Mouse (Mus musculus) MEL (cell line): Measurements from ENCODE around the gene Sgo2a. TPM values are rescaled to one million over a fixed set of nuclear protein-coding genes. Genes with fewer than 3 reads are reported as not detected.

Source experiments
- DNase-seq: peaks from one replicate; pipeline ENCODE4 v3.0.0; 2011; ENCODE audit warnings: low read depth, low spot score
- H3K27ac ChIP-seq: 2 replicates; pipeline ENCODE4 v1.5.1; 2012; ENCODE audit warnings: low read depth, mild to moderate bottlenecking, control low read depth, low read length, moderate library complexity; ENCODE audit not compliant: control insufficient read depth
- H3K27me3 ChIP-seq, 2 experiments: fragments of 150-350 bp in 1 of 2; sonication (generic) in 1 of 2; 2 replicates each; pipeline ENCODE4 v1.6.1; 2012; ENCODE audit warnings: low read length in 2 of 2, mild to moderate bottlenecking in 2 of 2, improper control_type of control experiment in 1 of 2, moderate library complexity in 1 of 2; ENCODE audit not compliant: insufficient read depth in 2 of 2, control insufficient read depth in 1 of 2
- H3K36me3 ChIP-seq, 2 experiments: 2 replicates each; pipeline ENCODE4 v1.6.1; 2012 to 2014; ENCODE audit warnings: low read length in 2 of 2, improper control_type of control experiment in 1 of 2, inconsistent platforms in 1 of 2, mild to moderate bottlenecking in 1 of 2; ENCODE audit not compliant: insufficient read depth in 2 of 2, control insufficient read depth in 1 of 2
- H3K4me1 ChIP-seq, 2 experiments: fragments of 150-350 bp in 1 of 2; sonication (generic) in 1 of 2; 2 replicates each; pipeline ENCODE4 v1.6.1; 2012; ENCODE audit warnings: low read length in 2 of 2, improper control_type of control experiment in 1 of 2, mild to moderate bottlenecking in 1 of 2; ENCODE audit not compliant: insufficient read depth in 2 of 2, control insufficient read depth in 1 of 2
- H3K4me3 ChIP-seq, 2 experiments: fragments of 150-350 bp in 1 of 2; sonication (generic) in 1 of 2; 2 replicates each; pipeline ENCODE4 v1.5.1; 2012; ENCODE audit warnings: low read depth in 2 of 2, low read length in 2 of 2, mild to moderate bottlenecking in 2 of 2, moderate library complexity in 2 of 2, control low read depth in 1 of 2, improper control_type of control experiment in 1 of 2; ENCODE audit not compliant: control insufficient read depth in 1 of 2, insufficient read depth in 1 of 2
- H3K79me2 ChIP-seq: 2 replicates; pipeline ENCODE4 v1.6.1; 2012; ENCODE audit warnings: mild to moderate bottlenecking, low read length, moderate library complexity; ENCODE audit not compliant: control insufficient read depth, poor library complexity, insufficient read depth
- H3K9ac ChIP-seq: 2 replicates; pipeline ENCODE4 v1.6.1; 2012; ENCODE audit warnings: low read depth, mild to moderate bottlenecking, control low read depth, low read length, moderate library complexity; ENCODE audit not compliant: control insufficient read depth, poor library complexity, severe bottlenecking
- H3K9me3 ChIP-seq: fragments of 150-350 bp; sonication (generic); replicated peaks from 2 replicates; pipeline ENCODE4 v1.6.1; 2012; ENCODE audit warnings: mild to moderate bottlenecking, low read length, improper control_type of control experiment, moderate library complexity; ENCODE audit not compliant: insufficient read depth
- CHD1 ChIP-seq: IDR thresholded peaks from 2 replicates; pipeline ENCODE4 v1.6.1; 2012; ENCODE audit warnings: low read depth, mild to moderate bottlenecking, inconsistent platforms, low read length, improper control_type of control experiment
- CTCF ChIP-seq, 3 experiments: IDR thresholded peaks in 2 of 3; conservative IDR thresholded peaks in 1 of 3; 2 replicates each; pipeline ENCODE4 v1.5.1; 2011 to 2012; ENCODE audit warnings: low read length in 3 of 3, low read depth in 2 of 3, mild to moderate bottlenecking in 2 of 3, improper control_type of control experiment in 1 of 3, inconsistent platforms in 1 of 3, mixed read lengths in 1 of 3, moderate library complexity in 1 of 3; ENCODE audit not compliant: control insufficient read depth in 1 of 3, insufficient read depth in 1 of 3, poor library complexity in 1 of 3, severe bottlenecking in 1 of 3
- GABPA ChIP-seq: IDR thresholded peaks from 2 replicates; pipeline ENCODE4 v1.6.1; 2012; ENCODE audit warnings: low read depth, mild to moderate bottlenecking, inconsistent platforms, low read length, improper control_type of control experiment, moderate library complexity
- HCFC1 ChIP-seq: IDR thresholded peaks from 2 replicates; pipeline ENCODE4 v1.6.1; 2012; ENCODE audit warnings: low read depth, mild to moderate bottlenecking, inconsistent platforms, low read length, improper control_type of control experiment, moderate library complexity
- JUND ChIP-seq: IDR thresholded peaks from 2 replicates; pipeline ENCODE4 v1.6.1; 2011; ENCODE audit warnings: low read depth, mild to moderate bottlenecking, improper control_type of control experiment, low read length
- MAX ChIP-seq: IDR thresholded peaks from 2 replicates; pipeline ENCODE4 v1.6.1; 2011; ENCODE audit warnings: low read length, improper control_type of control experiment
- MAZ ChIP-seq: IDR thresholded peaks from 2 replicates; pipeline ENCODE4 v1.6.1; 2012; ENCODE audit warnings: low read depth, mild to moderate bottlenecking, inconsistent platforms, low read length, improper control_type of control experiment
- MEF2A ChIP-seq: IDR thresholded peaks from 2 replicates; pipeline ENCODE4 v1.6.1; 2014; ENCODE audit warnings: low read depth, mild to moderate bottlenecking, inconsistent platforms, low read length, improper control_type of control experiment; ENCODE audit not compliant: poor library complexity, insufficient replicate concordance, severe bottlenecking; ENCODE audit errors: extremely low read depth
- MXI1 ChIP-seq: IDR thresholded peaks from 2 replicates; pipeline ENCODE4 v1.6.1; 2011; ENCODE audit warnings: mild to moderate bottlenecking, low read depth, low read length, improper control_type of control experiment
- MYC ChIP-seq: IDR thresholded peaks from 2 replicates; pipeline ENCODE4 v1.6.1; 2011; ENCODE audit warnings: low read depth, mild to moderate bottlenecking, low read length, improper control_type of control experiment, moderate library complexity
- NRF1 ChIP-seq: IDR thresholded peaks from 2 replicates; pipeline ENCODE4 v1.6.1; 2014; ENCODE audit warnings: low read depth, mild to moderate bottlenecking, inconsistent platforms, low read length, improper control_type of control experiment, moderate library complexity; ENCODE audit not compliant: poor library complexity, insufficient read depth, severe bottlenecking
- POLR2A ChIP-seq, 2 experiments: IDR thresholded peaks; 2 replicates each; pipeline ENCODE4 v1.6.1; 2011 to 2012; ENCODE audit warnings: low read length in 2 of 2, mild to moderate bottlenecking in 2 of 2, control low read depth in 1 of 2, improper control_type of control experiment in 1 of 2, low read depth in 1 of 2, moderate library complexity in 1 of 2; ENCODE audit not compliant: control insufficient read depth in 1 of 2, insufficient read depth in 1 of 2, poor library complexity in 1 of 2
- POLR2AphosphoS2 ChIP-seq: IDR thresholded peaks from 2 replicates; pipeline ENCODE4 v1.6.1; 2011; ENCODE audit warnings: low read length, improper control_type of control experiment
- RCOR1 ChIP-seq: IDR thresholded peaks from 2 replicates; pipeline ENCODE4 v1.6.1; 2012; ENCODE audit warnings: low read depth, mild to moderate bottlenecking, inconsistent platforms, low read length, improper control_type of control experiment
- SIN3A ChIP-seq: IDR thresholded peaks from 2 replicates; pipeline ENCODE4 v1.6.1; 2012; ENCODE audit warnings: low read length, improper control_type of control experiment, inconsistent platforms
- SMC3 ChIP-seq: IDR thresholded peaks from 2 replicates; pipeline ENCODE4 v1.6.1; 2011; ENCODE audit warnings: low read depth, low read length, improper control_type of control experiment
- TCF12 ChIP-seq: IDR thresholded peaks from 2 replicates; pipeline ENCODE4 v1.6.1; 2014; ENCODE audit warnings: low read depth, mild to moderate bottlenecking, inconsistent platforms, low read length, improper control_type of control experiment, moderate library complexity
- UBTF ChIP-seq: IDR thresholded peaks from 2 replicates; pipeline ENCODE4 v1.6.1; 2012; ENCODE audit warnings: low read depth, mild to moderate bottlenecking, inconsistent platforms, low read length, improper control_type of control experiment, moderate library complexity, borderline replicate concordance; ENCODE audit not compliant: insufficient read depth
- ZKSCAN1 ChIP-seq: IDR thresholded peaks from 2 replicates; pipeline ENCODE4 v1.6.1; 2012; ENCODE audit warnings: low read depth, mild to moderate bottlenecking, inconsistent platforms, low read length, improper control_type of control experiment, moderate library complexity
- polyA plus RNA-seq, 2 experiments: library from polyadenylated mRNA; stranded (reverse) in 1 of 2; unstranded in 1 of 2; fragments of >175 nt in 1 of 2; fragments of >200 nt in 1 of 2; gene quantifications; 2 replicates each; pipeline versions ENCODE4 v1.2.1 to v1.2.4; 2012; ENCODE audit warnings: low replicate concordance in 2 of 2, low read depth in 1 of 2; ENCODE audit not compliant: insufficient read length in 2 of 2, insufficient read depth in 1 of 2, missing spikeins in 1 of 2
- total RNA-seq: library from RNA; depleted of rRNA; stranded (reverse); fragments of 300-350 nt; gene quantifications from 2 replicates; pipeline ENCODE4 v1.2.3, GENCODE M21; 2012

Gene Sgo2a
- total and polyA plus RNA-seq, 3 experiments, result 11.5 to 48.8 (median 12.3) TPM

GRCm38 (mm10) chr1:58065151-58065550, 69.4 kb downstream of the Sgo2a start:
- Histone ChIP-seq H3K9me3 (no peaks in the 10 kb centered on the region), H3K4me3 (no peak overlapping the region), H3K4me1 (no peaks in the 10 kb centered on the region), H3K27me3 (no peaks in the 10 kb centered on the region), H3K27ac (no peak overlapping the region), H3K79me2 (no peaks in the 10 kb centered on the region), H3K9ac (no peak overlapping the region), H3K36me3 (no peaks in the 10 kb centered on the region)
- TF ChIP-seq POLR2AphosphoS2 (no peak), POLR2A (IDR thresholded peaks at IDR 0.05; ENCODE audit: control insufficient read depth in 1 of 2, insufficient read depth in 1 of 2, low read depth in 1 of 2, low read length in 2 of 2, poor library complexity in 1 of 2) (no peak), MYC (no peak), MAZ (no peak)
- DNase-seq, result no peak

GRCm38 (mm10) chr1:58065606-58066005, 69.8 kb downstream of the Sgo2a start:
- H3K36me3 ChIP-seq, result no peaks in the 10 kb centered on the region
- H3K4me3 ChIP-seq, result no peak overlapping the region
- DNase-seq, result no peak
- no peak overlapping the region for H3K27ac ChIP-seq
- no peak overlapping the region for H3K9ac ChIP-seq
- no peaks in the 10 kb centered on the region for H3K27me3 ChIP-seq
- H3K79me2 ChIP-seq, result no peaks in the 10 kb centered on the region
- no peaks in the 10 kb centered on the region for H3K9me3 ChIP-seq
- TF ChIP-seq MAX (no peak), UBTF (no peak), TCF12 (no peak), GABPA (no peak), SIN3A (no peak), SMC3 (no peak), NRF1 (no peak), JUND (no peak), MEF2A (no peak), ZKSCAN1 (no peak), MXI1 (no peak), CTCF (IDR thresholded peaks at IDR 0.05 in 2 of 3, conservative IDR thresholded peaks at IDR 0.05 in 1 of 3; ENCODE audit: control insufficient read depth in 1 of 3, insufficient read depth in 1 of 3, low read depth in 2 of 3, low read length in 3 of 3, poor library complexity in 1 of 3, severe bottlenecking in 1 of 3) (no peak), POLR2AphosphoS2 (no peak), POLR2A (IDR thresholded peaks at IDR 0.05; ENCODE audit: control insufficient read depth in 1 of 2, insufficient read depth in 1 of 2, low read depth in 1 of 2, low read length in 2 of 2, poor library complexity in 1 of 2) (no peak), CHD1 (no peak), HCFC1 (no peak), RCOR1 (no peak), MAZ (no peak)
- H3K4me1 ChIP-seq, result no peaks in the 10 kb centered on the region
